Mouse (Mus musculus) cerebellum, adult 11 months (tissue): ENCODE data around the gene Runx2.

ENCODE experiments used
- DNase-seq: peaks from one replicate; pipeline ENCODE4 v3.0.0; 2022

Gene Runx2

GRCm38 (mm10) chr17:44814508-44815175, at the start of gene Runx2:
Runx2 (minus strand) TSS chr17:44814797.
- DNase-seq = no peak

- no peak for DNase-seq
Measured at GRCm38 (mm10) chr17:44863165-44863564, 48.6 kb upstream of the Runx2 start.

GRCm38 (mm10) chr17:44842184-44842583, 27.6 kb upstream of the Runx2 start:
- DNase-seq = no peak

- DNase-seq = no peak
Measured at GRCm38 (mm10) chr17:44831201-44831600, 16.6 kb upstream of the Runx2 start.

- DNase-seq = no peak
Measured at GRCm38 (mm10) chr17:44829587-44829986, 15.0 kb upstream of the Runx2 start.

GRCm38 (mm10) chr17:44827964-44828363, 13.4 kb upstream of the Runx2 start:
- no peak for DNase-seq

- DNase-seq = no peak
Measured at GRCm38 (mm10) chr17:44827124-44827523, 12.5 kb upstream of the Runx2 start.

GRCm38 (mm10) chr17:44821940-44822339, 7.3 kb upstream of the Runx2 start:
- DNase-seq = no peak

- no peak for DNase-seq
Measured at GRCm38 (mm10) chr17:44819816-44820215, 5.2 kb upstream of the Runx2 start.

GRCm38 (mm10) chr17:44818825-44819224, 4.2 kb upstream of the Runx2 start:
- no peak for DNase-seq

- no peak for DNase-seq
Measured at GRCm38 (mm10) chr17:44807031-44807430, 7.6 kb downstream of the Runx2 start.

- no peak for DNase-seq
Measured at GRCm38 (mm10) chr17:44797331-44797730, 17.3 kb downstream of the Runx2 start.

GRCm38 (mm10) chr17:44792218-44792917, 22.2 kb downstream of the Runx2 start:
- DNase-seq = no peak

- DNase-seq = no peak
Measured at GRCm38 (mm10) chr17:44788982-44789747, 25.4 kb downstream of the Runx2 start.

GRCm38 (mm10) chr17:44783143-44783542, 31.5 kb downstream of the Runx2 start:
- no peak for DNase-seq

- no peak for DNase-seq
Measured at GRCm38 (mm10) chr17:44782366-44782765, 32.2 kb downstream of the Runx2 start.

GRCm38 (mm10) chr17:44780353-44780752, 34.2 kb downstream of the Runx2 start:
- no peak for DNase-seq

- no peak for DNase-seq
Measured at GRCm38 (mm10) chr17:44778141-44778540, 36.5 kb downstream of the Runx2 start.

- DNase-seq = peak; percentile 64
Measured at GRCm38 (mm10) chr17:44777337-44777804, 37.2 kb downstream of the Runx2 start.

- peak; percentile 96 for DNase-seq
Measured at GRCm38 (mm10) chr17:44776738-44777270, 37.8 kb downstream of the Runx2 start, which contains the start of gene Supt3. Supt3 (plus strand) TSS chr17:44777152.

- no peak for DNase-seq
Measured at GRCm38 (mm10) chr17:44772576-44772975, 42.0 kb downstream of the Runx2 start.

GRCm38 (mm10) chr17:44770871-44771270, 43.7 kb downstream of the Runx2 start:
- DNase-seq = no peak

GRCm38 (mm10) chr17:44768522-44768921, 46.1 kb downstream of the Runx2 start:
- no peak for DNase-seq
